Mouse (Mus musculus) layer of hippocampus, postnatal 14 days (tissue): ENCODE data around the gene Rrp7a. TPM values are rescaled to one million over a fixed set of nuclear protein-coding genes. Genes with fewer than 3 reads are reported as not detected.

ENCODE experiments used
- DNase-seq, 2 experiments: peaks; one replicate each; pipeline ENCODE4 v3.0.0; 2021 to 2022; ENCODE audit warnings: low spot score in 2 of 2, mixed read lengths in 1 of 2
- long read RNA-seq, 2 experiments: library from polyadenylated mRNA; stranded (forward); transcript quantifications; one replicate each; pipeline ENCODE4 v2.0.0; 2021
- total RNA-seq, 2 experiments: library from RNA; stranded (reverse); gene quantifications; 2 replicates each; pipeline ENCODE4 v1.2.3; 2021

Rrp7a gene
- total RNA-seq: 100 to 1,000 TPM; 128 to 133 TPM
- long read RNA-seq, experiment 1, full-length matches to known transcripts: 88 of 106 reads
- long read RNA-seq, experiment 1, partial matches to known transcripts: 9 of 106 reads
- long read RNA-seq, experiment 1, other reads (novel, unspliced or antisense): 9 of 106 reads
- long read RNA-seq, experiment 2, full-length matches to known transcripts: 127 of 137 reads
- long read RNA-seq, experiment 2, partial matches to known transcripts: 3 of 137 reads
- long read RNA-seq, experiment 2, other reads (novel, unspliced or antisense): 7 of 137 reads

- DNase-seq: peak; percentile 88 to 94
These were observed at the start of gene Rrp7a for GRCm38 (mm10) chr15:83122566-83123145. Gene Rrp7a (minus strand): TSS chr15:83122801.

GRCm38 (mm10) chr15:83171712-83172481 is 49.3 kb upstream of the Rrp7a start:
- peak; percentile 93 to 97 for DNase-seq

- no peak for DNase-seq
These were observed 48.5 kb upstream of the Rrp7a start for GRCm38 (mm10) chr15:83170956-83171659.

- DNase-seq: no peak
These were observed 47.4 kb upstream of the Rrp7a start for GRCm38 (mm10) chr15:83169772-83170722.

- DNase-seq: no peak
These were observed 46.5 kb upstream of the Rrp7a start for GRCm38 (mm10) chr15:83168875-83169771.

- DNase-seq: no peak
These were observed 45.7 kb upstream of the Rrp7a start for GRCm38 (mm10) chr15:83168311-83168710.

GRCm38 (mm10) chr15:83167550-83168065 is 45.0 kb upstream of the Rrp7a start:
- DNase-seq: no peak

GRCm38 (mm10) chr15:83167126-83167525 is 44.5 kb upstream of the Rrp7a start:
- no peak for DNase-seq

- peak in 1 of 2 experiments; percentile 54 for DNase-seq
These were observed 44.0 kb upstream of the Rrp7a start for GRCm38 (mm10) chr15:83166642-83167041.

- DNase-seq: no peak
These were observed 43.1 kb upstream of the Rrp7a start for GRCm38 (mm10) chr15:83165526-83166315.

GRCm38 (mm10) chr15:83164971-83165471 is 42.4 kb upstream of the Rrp7a start:
- DNase-seq: no peak

GRCm38 (mm10) chr15:83162818-83163485 is 40.4 kb upstream of the Rrp7a start:
- DNase-seq: no peak

- DNase-seq: no peak
These were observed 39.4 kb upstream of the Rrp7a start for GRCm38 (mm10) chr15:83162001-83162400.

GRCm38 (mm10) chr15:83161062-83161748 is 38.6 kb upstream of the Rrp7a start:
- no peak for DNase-seq

GRCm38 (mm10) chr15:83160561-83160960 is 38.0 kb upstream of the Rrp7a start:
- DNase-seq: no peak

GRCm38 (mm10) chr15:83159823-83160222 is 37.2 kb upstream of the Rrp7a start:
- DNase-seq: no peak
